Mouse (Mus musculus) layer of hippocampus, adult 9-11 months (tissue): ENCODE measurements around the gene Lim2.
A peak's percentile ranks its signal among the peaks of the same experiment; 100 is the strongest.

Experiments
- DNase-seq: peaks from one replicate; pipeline ENCODE4 v3.0.0; 2022

Gene Lim2

DNA sequence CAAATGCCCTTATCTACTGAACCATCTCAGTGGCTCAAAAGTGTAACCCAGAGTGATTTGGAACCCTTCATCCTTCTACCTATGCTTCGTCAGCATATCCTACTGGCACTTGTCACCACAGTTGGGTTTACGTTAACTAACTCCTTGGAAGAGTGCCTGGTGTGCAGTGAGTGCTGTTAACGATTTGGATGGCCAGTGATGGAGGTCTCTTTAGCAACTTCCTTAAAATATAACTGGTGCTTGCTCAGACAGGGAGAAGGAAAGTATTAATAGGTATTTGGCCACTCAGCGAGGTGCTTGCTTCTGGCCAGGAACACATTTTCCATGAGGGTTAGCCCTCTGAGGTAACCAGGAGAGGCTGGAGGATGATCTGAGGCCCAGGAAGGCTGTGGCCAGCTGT is 20.3 kb downstream of the Lim2 start:
- no peak for DNase-seq

DNA sequence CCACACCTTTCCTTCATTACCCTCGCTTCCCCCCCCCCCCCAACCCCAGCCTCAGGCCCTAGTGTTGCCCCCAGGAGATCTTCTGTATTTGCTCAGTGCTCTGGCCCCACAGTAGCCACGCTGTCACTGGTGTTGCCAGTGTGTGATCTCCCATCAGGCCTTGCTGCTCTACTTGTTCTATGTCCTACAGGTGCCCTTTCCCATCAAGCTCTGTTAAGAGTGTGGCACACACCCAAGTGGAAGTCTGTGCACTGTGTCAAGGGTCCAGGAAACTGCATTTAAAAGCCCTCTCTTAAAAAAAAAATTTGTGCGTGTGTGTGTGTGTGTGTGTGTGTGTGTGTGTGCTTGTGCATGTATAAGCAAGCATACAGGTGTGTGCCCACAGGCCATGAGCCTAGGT is 20.8 kb downstream of the Lim2 start:
- DNase-seq, result no peak

DNA sequence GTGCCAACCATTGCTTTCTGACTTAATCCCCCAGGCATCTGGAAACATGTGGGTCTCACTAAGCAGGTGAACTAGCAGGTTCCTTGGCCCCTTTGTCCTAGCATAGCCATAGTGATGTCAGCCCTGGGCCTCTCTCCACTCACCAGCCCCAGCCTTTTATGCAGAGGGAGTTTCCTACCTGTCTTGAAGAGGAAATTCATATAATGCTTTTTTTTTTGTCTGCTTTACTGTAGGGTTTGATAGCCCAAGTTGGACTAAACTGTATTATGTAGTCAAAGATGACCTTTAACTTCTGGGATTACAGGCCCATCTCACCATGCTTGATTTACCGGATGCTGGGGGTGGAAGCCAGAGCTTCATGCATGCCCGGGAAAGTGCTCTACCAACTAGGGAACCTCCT is 22.3 kb downstream of the Lim2 start:
- DNase-seq, result no peak

DNA sequence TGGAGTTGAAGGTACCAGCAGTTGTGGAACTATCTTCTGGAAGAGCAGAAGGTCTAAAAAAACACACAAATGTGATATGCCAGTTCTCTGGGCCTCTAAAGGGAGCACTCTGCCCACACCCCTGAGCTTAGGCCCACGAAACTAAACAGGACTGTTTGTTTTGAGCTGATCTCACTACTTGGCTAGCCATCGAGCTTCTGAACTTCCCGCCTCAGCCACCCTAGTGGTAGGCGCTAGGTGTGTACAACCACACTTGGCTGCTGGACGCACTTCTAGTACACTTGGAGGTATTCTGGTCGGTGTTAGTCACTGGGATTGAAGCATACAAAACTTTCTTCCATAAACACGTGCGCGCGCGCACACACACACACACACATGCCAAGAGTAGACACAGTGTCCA is 24.3 kb downstream of the Lim2 start:
- no peak for DNase-seq

DNA sequence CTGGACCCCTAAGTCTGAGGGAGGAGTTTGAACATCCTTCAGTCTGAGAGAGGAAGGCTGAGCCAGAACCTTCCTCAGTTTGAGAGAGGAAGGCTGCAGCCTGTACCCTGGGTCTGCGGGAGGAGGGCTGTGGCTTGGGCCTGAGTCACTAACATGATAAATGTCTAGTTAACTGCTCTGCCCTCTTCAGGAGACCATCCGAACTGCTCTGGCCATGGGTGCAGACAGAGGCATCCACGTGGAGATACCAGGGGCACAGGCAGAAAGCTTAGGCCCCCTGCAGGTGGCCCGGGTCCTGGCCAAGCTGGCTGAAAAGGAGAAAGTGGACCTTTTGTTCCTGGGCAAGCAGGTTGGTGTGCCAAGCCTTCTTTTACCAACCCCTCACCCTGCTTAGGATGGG is 25.1 kb downstream of the Lim2 start:
- DNase-seq, result no peak

DNA sequence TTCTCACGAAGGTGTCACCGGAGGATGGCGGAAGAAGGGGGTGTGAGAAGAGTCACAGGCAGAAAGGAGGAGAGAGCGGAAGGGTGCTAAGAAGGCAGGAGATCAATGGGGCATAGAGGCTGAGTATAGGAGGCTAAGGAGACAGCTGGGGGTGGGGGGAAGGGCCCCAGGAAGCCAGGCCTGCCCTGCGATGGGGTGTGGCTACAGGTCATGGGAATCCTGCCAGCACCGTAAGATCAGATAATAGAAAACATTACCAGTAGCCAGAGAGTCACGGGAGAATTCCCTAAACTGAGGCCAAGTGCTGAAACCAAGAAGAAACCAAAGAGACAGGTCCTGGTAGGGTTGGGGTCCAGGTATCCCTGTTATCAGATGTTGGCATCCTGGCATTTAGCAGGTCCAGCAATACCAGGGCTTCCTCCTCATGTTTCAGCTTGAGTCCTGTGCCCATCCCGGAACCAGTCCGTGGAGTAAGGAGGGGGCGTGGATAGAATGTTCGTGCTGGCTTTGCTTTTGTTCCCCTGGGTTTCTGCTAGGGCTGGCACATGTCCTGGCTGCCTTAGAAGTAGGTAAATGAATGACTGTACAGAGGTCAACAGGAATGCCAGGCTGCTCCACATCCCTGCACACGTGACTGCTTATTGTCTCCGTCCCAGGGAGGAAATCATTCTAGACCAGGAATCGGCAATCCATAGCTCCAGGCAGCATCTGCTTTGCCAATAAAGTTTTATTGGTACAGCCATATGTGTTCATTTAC is 26.3 kb downstream of the Lim2 start:
- no peak for DNase-seq

DNA sequence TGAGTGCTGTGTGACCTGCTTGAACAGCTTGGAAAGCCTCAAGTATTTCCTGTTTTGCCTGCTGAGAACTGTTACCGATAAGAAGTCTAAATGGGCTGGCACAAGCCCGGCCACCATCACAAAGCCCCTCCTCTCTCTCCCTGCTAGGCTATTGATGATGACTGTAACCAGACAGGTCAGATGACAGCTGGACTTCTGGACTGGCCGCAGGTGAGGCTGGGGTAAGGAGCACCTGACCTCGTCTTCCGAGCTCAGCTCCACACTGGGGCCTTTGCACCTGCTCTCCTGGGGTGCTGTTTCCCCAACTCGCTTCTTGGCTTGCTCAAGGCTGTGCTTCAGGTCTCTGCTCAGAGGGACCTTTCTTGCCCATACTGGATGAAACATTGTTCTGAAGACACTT is 26.9 kb downstream of the Lim2 start:
- DNase-seq, result no peak

DNA sequence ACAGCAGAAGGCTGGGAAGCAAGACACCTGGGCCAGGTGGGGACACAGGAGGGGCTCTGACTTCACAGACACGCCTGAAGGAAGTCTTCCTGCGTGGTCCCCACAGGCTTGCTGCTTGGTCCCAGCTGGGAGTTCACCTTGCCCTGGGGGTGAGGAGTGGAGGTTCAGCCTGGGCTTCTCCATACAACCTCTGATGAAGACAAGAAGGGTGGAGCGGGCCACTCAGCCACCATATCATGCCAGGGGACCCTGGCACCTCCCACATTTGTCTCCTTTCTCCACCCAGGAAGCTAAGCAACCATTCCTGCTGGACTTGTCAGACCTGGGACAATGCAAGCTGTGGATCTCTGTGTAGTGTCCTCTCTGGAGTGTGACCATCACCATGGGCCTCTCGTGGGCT is 35.4 kb downstream of the Lim2 start, which contains the start of gene Vsig10l:
Gene Vsig10l (plus strand): TSS at position 301 of the 400 bp plus-strand sequence.
- no peak for DNase-seq

DNA sequence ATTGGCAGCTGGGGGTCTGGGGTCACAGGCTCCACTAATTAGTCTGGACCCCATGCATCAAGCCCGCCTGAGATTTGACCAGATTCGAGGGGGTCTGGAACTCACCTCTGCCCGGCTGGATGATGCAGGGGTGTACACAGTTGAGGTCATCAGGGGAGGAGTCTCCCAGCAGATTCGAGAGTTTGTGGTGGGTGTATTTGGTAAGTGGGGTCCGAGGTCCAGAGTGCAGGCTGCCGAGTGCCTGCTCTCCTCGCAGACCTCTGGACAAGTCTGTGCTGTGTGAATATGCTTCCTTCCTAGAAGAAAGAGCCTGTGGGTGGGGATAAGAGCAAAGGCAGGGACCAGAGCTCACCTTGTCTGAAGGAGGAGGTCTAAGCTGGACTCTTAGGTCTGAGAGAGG is 36.5 kb downstream of the Lim2 start:
- DNase-seq, result no peak

DNA sequence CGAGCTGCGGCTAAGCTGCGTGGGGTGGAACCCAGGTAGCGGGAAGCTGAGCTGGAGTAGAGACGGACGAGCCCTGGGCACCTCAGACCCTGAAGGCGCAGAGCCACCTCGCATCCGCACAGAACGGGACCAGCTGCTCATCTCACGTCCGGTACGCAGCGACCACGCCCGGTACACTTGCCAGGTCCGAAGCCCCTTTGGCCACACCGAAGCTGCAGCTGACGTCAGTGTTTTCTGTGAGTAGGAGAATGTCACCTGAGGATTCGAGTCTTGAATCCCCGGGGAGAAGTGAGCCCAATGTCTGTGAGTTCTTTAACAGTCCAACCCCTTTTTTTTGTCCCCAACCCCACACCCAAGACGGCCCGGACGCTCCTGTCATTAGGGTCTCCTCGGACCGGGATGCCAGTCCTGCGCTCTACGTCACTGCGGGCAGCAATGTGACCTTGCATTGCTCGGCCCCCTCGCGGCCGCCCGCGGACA is 37.4 kb downstream of the Lim2 start:
- DNase-seq, result no peak

DNA sequence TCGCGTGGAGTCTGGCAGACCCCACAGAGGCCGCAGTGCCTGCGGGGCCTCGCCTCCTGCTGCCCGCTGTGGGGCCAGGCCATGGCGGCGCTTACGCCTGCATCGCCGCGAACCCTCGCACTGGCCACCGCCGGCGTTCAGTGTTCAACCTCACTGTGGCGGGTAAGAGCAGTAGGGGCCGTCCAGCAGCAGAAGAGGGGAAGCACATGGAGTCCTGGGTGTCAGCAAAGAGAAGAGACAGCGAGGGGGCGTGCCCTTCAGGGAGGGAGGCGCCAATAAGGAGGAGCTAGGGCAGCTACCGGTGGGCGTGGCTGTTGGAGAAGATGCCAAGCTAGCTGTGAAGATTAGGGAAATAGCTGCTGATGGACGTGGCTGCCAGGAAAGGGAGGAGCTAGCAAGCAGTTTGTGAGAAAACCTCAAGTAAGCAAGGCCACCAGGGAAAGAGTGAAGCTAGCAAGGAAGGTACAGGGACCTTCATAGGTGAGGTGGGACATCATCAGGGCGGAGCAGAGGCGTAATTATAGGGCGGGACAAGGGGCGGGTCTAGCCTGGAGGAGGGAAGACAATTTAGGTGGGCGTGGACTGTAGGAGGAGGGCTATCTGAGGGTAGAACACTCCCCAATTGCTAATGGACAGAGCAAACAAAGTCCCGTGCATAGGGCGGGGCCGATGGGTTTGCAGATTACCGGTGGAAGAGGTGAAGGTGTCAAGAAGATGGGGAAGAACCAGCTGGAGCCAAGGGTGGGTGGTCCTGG is 38.1 kb downstream of the Lim2 start:
- peak; percentile 90 for DNase-seq

DNA sequence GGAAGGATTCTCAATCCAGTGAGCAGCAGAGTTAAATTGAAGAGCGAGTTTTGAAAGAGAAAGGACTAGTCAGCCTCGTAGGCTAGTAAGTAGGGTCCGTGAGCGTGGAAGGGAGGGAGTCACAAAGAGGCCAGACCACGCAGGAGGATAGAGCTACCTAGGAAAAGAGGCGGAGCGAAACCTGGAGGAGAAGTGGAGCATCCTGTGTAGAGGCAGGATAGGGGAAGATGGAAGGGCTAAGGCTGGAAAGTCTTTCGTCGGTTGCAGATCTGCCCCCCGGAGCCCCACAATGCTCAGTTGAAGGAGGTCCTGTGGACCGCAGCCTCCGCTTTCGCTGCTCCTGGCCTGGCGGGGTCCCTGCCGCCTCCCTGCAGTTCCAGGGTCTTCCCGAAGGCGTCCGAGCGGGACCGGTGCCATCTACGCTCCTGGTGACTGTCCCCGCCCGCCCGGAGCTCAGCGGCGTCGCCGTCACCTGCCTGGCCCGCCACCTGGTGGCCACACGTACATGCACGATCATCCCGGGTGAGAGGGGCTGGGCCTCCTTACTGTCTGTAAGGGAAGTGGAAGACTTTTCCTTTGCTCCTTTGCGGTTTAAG is 38.7 kb downstream of the Lim2 start:
- DNase-seq, result peak; percentile 61

DNA sequence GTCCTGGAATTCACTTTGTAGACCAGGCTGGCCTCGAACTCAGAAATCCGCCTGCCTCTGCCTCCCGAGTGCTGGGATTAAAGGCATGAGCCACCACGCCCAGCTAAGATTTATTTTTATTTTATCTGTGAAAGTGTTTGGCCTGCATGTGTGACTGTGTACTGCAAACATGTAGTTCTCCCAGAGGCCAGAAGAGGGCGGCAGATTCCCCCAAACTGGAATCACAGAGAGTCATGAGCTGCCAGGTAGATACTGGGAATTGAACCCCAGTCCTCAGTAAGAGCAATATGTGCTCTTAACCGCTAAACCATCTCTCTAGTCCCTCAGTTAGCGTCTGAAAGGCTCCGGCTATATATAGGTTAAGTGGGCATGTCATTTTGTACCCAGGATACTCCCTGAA is 42.9 kb downstream of the Lim2 start:
- no peak for DNase-seq

DNA sequence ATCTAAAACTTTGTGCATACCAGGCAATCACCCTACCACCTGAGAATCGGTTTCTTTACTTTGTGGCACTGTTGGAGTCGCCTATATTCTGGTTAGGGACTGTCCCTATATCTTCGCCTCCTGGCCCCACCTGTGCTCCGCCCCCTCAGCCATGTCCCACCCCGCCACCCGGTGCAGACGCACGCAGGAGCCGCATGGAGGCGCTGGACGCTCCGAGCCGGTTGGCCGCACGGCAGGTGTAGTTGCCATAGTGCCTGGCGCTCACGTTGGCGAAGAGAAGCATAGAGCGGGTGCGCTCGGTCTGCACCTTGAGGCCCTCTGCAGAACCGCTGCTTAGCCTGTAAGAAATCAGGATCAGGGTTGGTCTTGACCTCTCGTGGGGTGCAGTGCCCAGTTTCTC is 48.2 kb downstream of the Lim2 start:
- no peak for DNase-seq

DNA sequence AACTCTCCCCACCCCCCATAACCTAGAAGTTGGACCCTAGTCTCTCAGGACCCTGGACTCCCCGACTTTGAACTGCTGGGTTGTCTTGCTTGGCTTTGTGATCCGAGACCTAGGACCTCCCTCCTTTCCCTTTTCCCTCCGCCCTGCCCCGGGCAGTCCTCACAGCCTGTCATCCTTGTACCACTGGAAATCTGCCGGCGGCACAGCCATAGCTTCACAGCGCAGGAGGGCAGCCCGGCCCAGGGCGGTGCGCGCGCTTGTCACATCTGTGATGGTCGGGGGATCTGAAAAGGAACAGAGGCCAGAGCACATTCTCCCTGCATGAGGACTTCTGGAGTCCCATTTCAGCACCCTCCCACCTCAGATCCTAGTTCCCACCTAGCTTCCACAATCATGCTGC is 48.9 kb downstream of the Lim2 start:
- DNase-seq, result no peak

DNA sequence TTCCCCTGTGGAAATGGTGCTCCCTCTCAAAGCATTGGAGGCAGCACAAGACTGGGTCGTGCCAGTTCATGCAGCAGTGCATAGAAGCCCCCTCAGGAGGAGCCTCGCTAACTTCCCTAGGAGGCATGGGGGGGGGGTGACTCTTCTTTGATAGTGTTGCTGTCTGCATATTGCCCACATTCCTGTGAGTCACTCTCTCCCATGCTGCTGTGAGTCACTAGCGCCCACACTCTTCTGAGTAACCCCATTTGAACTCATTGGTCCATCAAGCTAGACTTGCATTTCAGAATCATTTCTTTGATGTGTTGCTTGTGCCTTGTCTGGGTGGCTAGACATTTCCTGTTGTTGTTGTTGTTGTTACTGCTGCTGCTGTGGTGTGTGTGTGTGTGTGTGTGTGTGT is 53.7 kb downstream of the Lim2 start:
- peak; percentile 71 for DNase-seq

DNA sequence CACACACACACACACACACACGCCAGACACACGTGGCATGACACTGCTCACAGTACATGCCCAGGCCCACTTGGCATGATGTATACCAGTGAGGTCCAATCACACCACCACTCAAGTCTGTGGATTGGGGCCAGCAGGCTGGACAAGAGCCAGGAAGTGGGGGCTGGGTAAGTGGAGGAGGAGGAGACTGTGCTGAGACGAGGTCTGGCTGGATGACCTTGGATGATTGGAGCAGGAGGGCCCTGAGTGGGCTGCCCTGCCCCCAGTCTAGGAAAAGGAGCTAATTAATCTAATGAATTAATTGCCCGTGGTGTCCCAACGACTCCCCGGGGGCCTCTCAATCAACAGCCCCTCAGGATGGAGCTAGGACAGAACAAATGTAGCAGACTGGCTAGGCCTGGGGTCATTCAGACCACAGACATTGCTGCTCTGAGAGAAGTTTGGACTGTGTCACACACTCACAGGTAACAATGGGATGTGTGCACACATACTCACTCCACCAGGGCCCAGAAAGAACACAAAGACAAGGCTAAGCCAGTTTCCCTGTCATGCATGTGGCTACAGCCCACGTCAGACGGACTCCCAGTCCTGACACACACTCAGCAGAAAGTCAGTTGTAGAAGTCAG is 54.7 kb downstream of the Lim2 start:
- DNase-seq, result no peak

DNA sequence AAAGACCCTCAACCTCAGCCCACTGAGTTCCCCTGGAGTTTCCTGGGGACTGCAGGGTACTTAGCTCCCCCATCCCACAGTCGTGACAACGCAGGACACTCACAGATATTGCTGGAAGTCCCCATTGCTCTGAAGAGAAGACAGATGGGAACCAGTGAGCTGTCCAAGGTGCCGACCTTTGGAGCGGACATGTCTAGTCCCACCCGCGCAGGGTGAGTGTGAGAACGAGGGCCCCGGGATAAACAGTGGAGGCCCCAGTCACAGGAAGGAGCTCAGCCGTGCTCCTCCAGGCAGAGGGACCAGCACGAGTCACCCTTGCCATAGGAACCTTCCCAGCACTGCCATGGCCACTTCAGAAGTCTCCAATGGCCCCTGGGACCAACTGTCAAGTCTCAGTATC is 55.8 kb downstream of the Lim2 start:
- DNase-seq, result no peak
